Mouse (Mus musculus) erythroblast, adult 5-6 weeks (primary cell): Measurements from ENCODE around the gene Hist2h4. TPM values are rescaled to one million over a fixed set of nuclear protein-coding genes. Genes with fewer than 3 reads are reported as not detected.
A peak's percentile ranks its signal among the peaks of the same experiment; 100 is the strongest.
"Not testable (repeated sequence)": the region's sequence is repeated elsewhere in the genome, so short reads cannot be mapped to it uniquely, and the experiment has no call there.

Experiments
- ATAC-seq: replicated peaks from 2 replicates; pipeline ENCODE4 v1.8.0; 2016; ENCODE audit warnings: moderate number of reproducible peaks, mild to moderate bottlenecking, moderate TSS enrichment, inconsistent platforms; ENCODE audit not compliant: poor library complexity, low FRiP score, severe bottlenecking
- total RNA-seq, 2 experiments: library from RNA; stranded (forward) in 1 of 2; stranded (reverse) in 1 of 2; fragments of 150-400 nt in 1 of 2; fragments of 200-764, 138-1000 nt in 1 of 2; gene quantifications; 2 replicates each; pipeline versions ENCODE4 v1.2.3 to v1.2.4; 2015 to 2017; ENCODE audit warnings: low replicate concordance in 2 of 2

The Hist2h4 gene
- total RNA-seq, 2 experiments from 2014 or later, result 67.0 to 114 TPM

DNA sequence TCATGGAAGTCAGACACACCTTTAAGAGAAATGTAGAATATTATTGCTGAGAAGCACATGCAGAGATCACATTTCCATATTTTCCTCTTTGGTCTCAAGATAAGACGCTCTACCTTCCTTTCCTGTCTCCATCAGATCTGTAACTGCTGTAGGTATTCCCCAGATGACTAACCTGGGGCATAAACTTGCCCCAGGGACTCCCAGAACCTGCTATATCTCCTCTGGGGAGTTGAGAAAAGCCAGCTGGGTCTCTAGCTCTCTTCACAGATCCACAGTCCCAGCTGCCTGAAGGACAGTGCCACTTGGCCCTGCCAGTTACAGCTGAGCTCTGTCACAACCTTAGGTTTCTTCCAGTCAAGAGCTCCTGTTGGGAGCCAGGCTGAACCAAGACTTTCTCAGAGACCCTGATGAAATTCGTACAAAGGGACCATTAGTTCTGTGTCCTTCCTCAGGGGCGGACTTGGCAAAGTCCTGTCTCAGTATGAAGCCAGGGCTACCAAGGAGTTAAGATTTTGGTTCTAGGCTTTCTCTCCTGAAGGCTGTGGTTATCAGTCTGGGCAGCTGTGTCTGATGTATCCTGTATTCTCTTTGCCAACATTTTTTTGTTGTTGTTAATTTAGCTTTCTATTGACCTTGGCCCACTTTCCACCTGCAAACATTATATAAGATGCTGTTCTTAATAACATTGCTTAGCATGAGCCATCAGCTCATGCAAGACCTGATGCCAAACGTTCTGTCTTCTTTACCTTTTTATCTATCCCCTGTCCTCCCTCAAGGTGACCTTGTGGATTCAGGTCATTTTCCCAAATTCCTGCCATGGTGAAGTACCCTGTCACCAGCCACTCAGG lies 32.0 kb downstream of the Hist2h4 start:
- no peak for ATAC-seq

DNA sequence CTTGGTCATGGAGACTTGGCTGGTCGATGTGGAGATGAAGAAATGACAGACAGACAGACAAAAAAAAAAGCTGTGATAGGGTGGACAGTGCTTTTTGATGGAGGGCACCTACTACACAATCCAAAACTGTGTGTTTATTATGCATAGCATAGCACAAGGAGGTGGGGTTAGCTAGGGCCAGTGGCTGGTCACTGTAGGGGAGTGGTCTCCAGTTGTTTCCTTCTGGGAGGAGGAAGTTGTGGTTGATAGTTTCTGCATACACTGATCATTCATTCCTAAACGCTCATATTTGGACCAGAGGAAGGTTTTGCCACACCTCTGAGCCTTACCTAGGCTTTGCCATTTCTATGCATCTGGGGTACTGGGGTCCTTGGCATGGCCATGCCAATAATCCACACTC lies 32.7 kb downstream of the Hist2h4 start:
- ATAC-seq, result no peak

DNA sequence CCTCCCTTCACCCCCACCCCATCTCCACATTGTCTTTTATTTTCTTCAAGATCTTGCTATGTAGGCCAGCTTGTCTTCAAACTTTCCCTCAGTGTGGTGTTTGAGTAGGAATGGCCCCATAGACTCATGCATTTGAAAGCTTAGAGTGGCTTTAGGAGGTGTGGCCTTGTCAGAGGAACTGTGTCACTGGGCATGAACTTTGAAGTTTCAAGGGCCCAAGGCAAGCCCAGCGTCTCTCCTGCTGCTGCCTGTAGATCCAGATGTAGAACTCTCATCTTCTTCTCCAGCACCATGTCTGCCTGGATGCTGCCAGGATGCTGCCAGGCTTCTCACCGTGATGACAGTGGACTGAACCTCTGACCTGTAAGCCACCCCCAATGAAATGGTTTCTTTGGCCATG lies 34.3 kb downstream of the Hist2h4 start:
- ATAC-seq, result no peak

DNA sequence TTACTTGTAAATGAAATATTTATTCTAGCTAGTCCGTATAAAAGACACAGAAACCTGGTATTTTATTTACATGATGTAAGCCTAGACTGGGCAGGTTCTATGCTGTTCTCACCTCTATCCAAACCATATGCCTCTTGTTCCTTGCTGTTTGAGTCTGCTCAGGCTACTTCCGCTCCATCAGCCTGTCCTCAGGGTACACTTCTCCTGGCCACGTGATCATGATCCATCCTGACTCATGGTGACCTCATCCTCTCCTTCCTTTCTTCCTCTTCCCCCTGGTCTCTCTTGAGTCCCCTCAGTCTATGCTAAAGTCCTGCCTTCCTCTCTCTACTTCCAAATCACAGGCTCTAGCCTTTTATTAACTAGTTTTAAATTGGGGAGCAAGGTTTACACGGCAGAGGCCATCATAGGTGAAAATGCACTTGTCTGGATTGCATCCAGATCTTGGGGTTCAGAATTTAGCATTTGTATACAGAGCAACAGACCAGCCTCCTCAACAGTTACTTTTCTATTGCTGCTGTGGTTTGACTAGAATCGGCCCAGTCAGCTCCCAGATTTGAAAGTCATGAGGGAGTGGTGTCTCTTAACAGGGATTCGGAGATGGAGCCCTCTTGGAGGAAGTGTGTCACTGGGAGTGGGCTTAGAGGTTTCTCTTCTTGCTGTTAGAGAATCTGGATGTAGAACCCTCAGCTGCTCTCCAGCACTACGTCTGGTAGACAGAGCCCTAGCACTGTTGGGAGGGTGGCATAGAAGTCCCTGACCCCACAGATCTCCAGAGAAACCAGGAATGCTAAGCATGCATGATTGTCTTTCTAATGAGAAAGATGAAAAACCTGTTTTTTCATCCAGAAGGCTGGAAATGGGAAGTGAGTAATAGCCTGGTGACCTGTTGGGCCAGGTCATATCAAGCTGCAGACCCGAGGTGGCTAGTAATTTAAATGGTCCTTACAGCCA lies 36.1 kb downstream of the Hist2h4 start:
- ATAC-seq, result no peak

DNA sequence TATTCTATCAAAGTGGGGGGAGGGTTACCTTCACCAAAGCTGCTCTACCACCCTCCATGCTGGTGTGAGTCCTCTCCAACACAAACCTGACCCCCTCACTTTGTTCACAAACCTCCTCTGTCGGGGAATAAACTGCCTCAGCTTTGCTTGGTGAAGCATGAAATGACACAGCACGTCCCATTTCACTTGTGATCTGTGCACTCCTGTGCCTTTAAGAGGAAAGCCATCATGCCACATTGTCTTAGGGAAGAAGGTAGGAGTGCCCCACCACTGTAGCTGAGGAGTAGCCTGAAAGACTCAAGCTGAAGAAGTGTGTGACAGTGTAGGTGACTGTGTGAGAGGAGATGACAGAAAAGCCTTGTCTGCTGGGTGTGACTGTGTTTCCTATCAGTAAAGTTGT lies 37.7 kb downstream of the Hist2h4 start:
- ATAC-seq, result no peak

DNA sequence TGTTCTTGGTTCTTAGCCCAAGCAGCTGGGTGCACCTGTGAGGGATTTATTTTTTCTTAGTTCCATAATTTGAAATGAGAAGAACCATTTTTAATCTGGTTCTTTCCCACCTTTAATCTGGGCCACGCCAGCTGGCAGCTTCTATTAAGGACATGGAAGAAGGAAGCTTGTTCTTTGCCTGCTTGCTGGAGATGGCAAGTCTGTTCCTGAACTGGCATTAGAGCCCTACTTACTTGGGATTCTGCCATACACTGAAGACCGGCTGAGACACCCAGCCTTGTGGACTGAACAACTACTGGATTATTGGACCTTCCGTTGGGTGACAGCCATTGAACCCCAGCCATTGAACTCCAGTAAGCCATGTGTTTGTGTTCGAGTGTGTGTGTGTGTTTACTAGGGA lies 40.3 kb downstream of the Hist2h4 start:
- no peak for ATAC-seq

DNA sequence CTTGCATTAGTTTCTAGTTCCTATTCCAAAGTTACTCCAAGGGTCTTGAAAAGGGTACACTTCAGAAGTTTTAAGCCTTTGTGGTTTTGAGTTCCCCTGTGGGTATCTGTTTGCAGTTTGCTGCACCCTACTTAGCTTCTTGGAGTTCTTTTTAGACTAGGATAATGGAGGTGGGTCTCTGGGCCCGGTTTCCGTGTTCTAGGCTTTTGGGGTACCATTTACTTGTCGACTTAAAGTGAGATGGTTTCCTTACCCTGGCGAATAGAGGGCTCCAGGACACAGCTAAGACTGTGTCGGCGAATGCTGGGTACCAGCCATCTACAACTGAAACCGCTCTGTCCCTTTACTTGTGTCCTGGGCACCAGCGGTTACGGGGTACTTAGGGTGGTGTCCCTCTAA lies 41.5 kb downstream of the Hist2h4 start:
- ATAC-seq, result no peak

DNA sequence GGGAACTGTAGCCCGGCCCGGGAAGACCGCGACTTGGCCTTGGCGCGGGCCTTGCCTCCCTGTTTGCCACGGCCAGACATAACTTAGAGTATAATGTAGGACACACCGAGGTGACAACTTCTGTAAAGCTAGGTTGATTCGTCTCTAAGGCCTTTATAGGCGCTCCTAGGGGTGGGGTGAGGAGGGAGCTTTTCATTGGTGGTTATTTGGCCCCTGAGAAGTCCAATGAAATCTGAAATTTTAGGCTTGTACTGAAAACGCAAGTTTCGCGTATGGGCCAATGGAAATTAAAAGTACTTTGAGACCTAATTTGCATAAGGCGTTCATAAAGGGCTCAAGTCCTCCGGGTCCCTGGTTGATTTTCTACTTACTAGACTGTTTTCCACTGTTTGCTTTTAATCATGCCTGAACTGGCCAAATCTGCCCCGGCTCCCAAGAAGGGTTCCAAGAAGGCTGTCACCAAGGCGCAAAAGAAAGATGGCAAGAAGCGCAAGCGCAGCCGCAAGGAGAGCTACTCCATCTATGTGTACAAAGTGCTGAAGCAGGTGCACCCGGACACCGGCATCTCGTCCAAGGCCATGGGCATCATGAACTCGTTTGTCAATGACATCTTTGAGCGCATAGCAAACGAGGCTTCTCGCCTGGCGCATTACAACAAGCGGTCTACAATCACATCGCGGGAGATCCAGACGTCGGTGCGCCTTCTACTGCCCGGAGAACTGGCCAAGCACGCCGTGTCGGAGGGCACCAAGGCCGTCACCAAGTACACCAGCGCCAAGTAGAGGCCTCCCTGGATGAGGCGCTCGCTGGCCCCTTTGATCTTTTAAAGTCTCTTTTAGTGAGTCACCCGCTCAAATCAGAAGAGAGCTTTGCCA lies 42.1 kb downstream of the Hist2h4 start, which contains the start of the genes Hist2h2ac and Hist2h2be:
Hist2h2ac (minus strand) TSS at position 116 of the 875 bp plus-strand sequence.
Hist2h2be (plus strand) TSS at position 355 of the 875 bp plus-strand sequence.
- peak; percentile 80 for ATAC-seq

DNA sequence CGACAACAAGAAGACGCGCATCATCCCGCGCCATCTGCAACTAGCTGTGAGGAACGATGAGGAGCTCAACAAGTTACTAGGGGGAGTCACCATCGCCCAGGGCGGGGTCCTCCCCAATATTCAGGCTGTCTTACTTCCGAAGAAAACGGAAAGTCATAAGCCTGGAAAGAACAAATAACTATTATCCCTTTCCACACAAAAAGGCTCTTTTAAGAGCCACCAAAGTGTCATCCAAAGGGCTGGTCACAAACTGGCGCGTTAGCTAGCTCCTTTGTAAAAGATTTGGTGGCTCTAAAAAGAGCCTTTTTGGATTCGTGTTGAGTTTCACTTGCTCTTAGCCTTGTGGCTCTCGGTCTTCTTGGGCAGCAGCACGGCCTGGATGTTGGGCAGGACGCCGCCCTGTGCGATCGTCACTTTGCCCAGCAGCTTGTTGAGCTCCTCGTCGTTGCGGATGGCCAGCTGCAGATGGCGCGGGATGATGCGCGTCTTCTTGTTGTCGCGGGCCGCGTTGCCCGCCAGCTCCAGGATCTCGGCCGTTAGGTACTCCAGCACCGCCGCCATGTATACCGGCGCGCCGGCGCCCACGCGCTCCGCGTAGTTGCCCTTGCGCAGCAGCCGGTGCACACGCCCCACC lies 42.9 kb downstream of the Hist2h4 start:
- not testable (repeated sequence) for ATAC-seq

DNA sequence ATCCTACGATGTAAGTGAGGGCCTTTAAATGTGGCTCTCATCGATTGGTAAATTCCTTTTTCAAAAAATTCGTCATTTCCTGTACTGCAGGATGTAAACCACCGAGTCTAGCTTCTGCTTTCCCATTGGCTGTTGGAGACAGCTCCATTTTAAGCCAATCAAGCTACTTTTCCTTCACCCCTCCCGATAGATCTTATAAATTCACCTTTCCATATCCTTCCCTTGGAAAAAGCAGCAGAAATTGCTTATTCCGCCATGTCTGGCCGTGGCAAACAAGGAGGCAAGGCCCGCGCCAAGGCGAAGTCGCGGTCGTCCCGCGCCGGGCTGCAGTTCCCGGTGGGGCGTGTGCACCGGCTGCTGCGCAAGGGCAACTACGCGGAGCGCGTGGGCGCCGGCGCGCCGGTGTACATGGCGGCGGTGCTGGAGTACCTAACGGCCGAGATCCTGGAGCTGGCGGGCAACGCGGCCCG lies 43.4 kb downstream of the Hist2h4 start, which contains the start of the genes Bola1 and Hist2h2ab:
Bola1 (minus strand) TSS at position 49 of the 470 bp plus-strand sequence.
Hist2h2ab (plus strand) TSS at position 205 of the 470 bp plus-strand sequence.
- peak; percentile 66 for ATAC-seq

DNA sequence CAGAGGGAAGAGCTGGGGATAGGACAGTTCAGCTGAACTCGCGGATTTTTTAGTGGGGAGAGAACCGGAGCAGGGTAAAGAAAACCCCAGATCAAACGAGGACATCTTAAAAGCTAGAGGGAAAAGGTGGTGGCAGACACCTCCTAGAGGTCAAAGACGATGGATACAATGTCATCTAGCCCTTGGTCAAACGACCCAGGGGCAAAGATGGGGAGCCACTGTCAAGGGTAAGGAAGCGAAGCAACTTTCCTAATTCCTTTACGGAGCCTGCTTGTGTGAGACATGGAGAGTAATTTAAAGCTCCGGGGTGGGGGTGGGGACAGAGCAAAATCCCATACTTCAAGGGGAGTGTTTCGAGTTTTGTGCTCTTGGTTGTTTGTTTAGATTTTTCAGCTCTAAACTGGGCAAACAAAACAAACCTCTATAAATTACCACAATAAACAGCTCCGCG lies 43.9 kb downstream of the Hist2h4 start:
- peak; percentile 40 for ATAC-seq

Other genes starting within 250 kb of the Hist2h4 start
- gene Vps45, start 204.8 kb downstream of the Hist2h4 start, total RNA-seq (2015; ENCODE audit: low replicate concordance), result 2.5 and 14.2 TPM in 2 replicates
- gene Vps45, start 204.8 kb downstream of the Hist2h4 start, total RNA-seq (2017; ENCODE audit: low replicate concordance), result 5.1 and 7.1 TPM in 2 replicates
- 1.0 and 2.1 TPM in 2 replicates for gene Otud7b, start 158.8 kb downstream of the Hist2h4 start, total RNA-seq (2015; ENCODE audit: low replicate concordance)
- gene Otud7b, start 158.8 kb downstream of the Hist2h4 start, total RNA-seq (2017; ENCODE audit: low replicate concordance), result 6.1 and 12.8 TPM in 2 replicates
- gene Mtmr11, start 101.3 kb downstream of the Hist2h4 start, total RNA-seq (2015; ENCODE audit: low replicate concordance), result not detected in 2 replicates
- 0.34 TPM in 1 of 2 replicates, not detected in the other for gene Mtmr11, start 101.3 kb downstream of the Hist2h4 start, total RNA-seq (2017; ENCODE audit: low replicate concordance)
- 20.9 and 24.9 TPM in 2 replicates for gene Sf3b4, start 91.0 kb downstream of the Hist2h4 start, total RNA-seq (2015; ENCODE audit: low replicate concordance)
- gene Sf3b4, start 91.0 kb downstream of the Hist2h4 start, total RNA-seq (2017; ENCODE audit: low replicate concordance), result 3.6 and 3.8 TPM in 2 replicates
- gene Sv2a, start 82.2 kb downstream of the Hist2h4 start, total RNA-seq (2015; ENCODE audit: low replicate concordance), result not detected in 2 replicates
- gene Sv2a, start 82.2 kb downstream of the Hist2h4 start, total RNA-seq (2017; ENCODE audit: low replicate concordance), result not detected in 2 replicates
- 8.8 TPM in 1 of 2 replicates, not detected in the other for gene Bola1, start 43.6 kb downstream of the Hist2h4 start, total RNA-seq (2015; ENCODE audit: low replicate concordance)
- gene Bola1, start 43.6 kb downstream of the Hist2h4 start, total RNA-seq (2017; ENCODE audit: low replicate concordance), result 3.2 and 5.9 TPM in 2 replicates
- 6.5 TPM in 1 of 2 replicates, not detected in the other for gene Hist2h2ab, start 43.4 kb downstream of the Hist2h4 start, total RNA-seq (2015; ENCODE audit: low replicate concordance)
- 35.6 and 94.8 TPM in 2 replicates for gene Hist2h2ab, start 43.4 kb downstream of the Hist2h4 start, total RNA-seq (2017; ENCODE audit: low replicate concordance)
- gene Hist2h2ac, start 42.4 kb downstream of the Hist2h4 start, total RNA-seq (2015; ENCODE audit: low replicate concordance), result 18.3 and 36.8 TPM in 2 replicates
- 1,217 and 1,495 TPM in 2 replicates for gene Hist2h2ac, start 42.4 kb downstream of the Hist2h4 start, total RNA-seq (2017; ENCODE audit: low replicate concordance)
- 19.2 and 22.6 TPM in 2 replicates for gene Hist2h2be, start 42.2 kb downstream of the Hist2h4 start, total RNA-seq (2015; ENCODE audit: low replicate concordance)
- gene Hist2h2be, start 42.2 kb downstream of the Hist2h4 start, total RNA-seq (2017; ENCODE audit: low replicate concordance), result 19.5 and 32.7 TPM in 2 replicates
- 139 and 198 TPM in 2 replicates for gene Hist2h3c2, start 24.2 kb downstream of the Hist2h4 start, total RNA-seq (2015; ENCODE audit: low replicate concordance)
- gene Hist2h3c2, start 24.2 kb downstream of the Hist2h4 start, total RNA-seq (2017; ENCODE audit: low replicate concordance), result 86.0 and 97.2 TPM in 2 replicates
- gene Hist2h2aa2, start 23.0 kb downstream of the Hist2h4 start, total RNA-seq (2015; ENCODE audit: low replicate concordance), result 65.5 and 89.0 TPM in 2 replicates
- 1,562 and 3,181 TPM in 2 replicates for gene Hist2h2aa2, start 23.0 kb downstream of the Hist2h4 start, total RNA-seq (2017; ENCODE audit: low replicate concordance)
- gene Hist2h2aa1, start 17.8 kb downstream of the Hist2h4 start, total RNA-seq (2015; ENCODE audit: low replicate concordance), result not detected in 2 replicates
- 1,803 and 3,861 TPM in 2 replicates for gene Hist2h2aa1, start 17.8 kb downstream of the Hist2h4 start, total RNA-seq (2017; ENCODE audit: low replicate concordance)
- 16.7 and 20.9 TPM in 2 replicates for gene Hist2h3c1, start 16.6 kb downstream of the Hist2h4 start, total RNA-seq (2015; ENCODE audit: low replicate concordance)
- gene Hist2h3c1, start 16.6 kb downstream of the Hist2h4 start, total RNA-seq (2017; ENCODE audit: low replicate concordance), result 15.1 TPM in 1 of 2 replicates, not detected in the other
- gene Hist2h3b, start 5.3 kb upstream of the Hist2h4 start, total RNA-seq (2015; ENCODE audit: low replicate concordance), result 373 and 489 TPM in 2 replicates
- 312 and 340 TPM in 2 replicates for gene Hist2h3b, start 5.3 kb upstream of the Hist2h4 start, total RNA-seq (2017; ENCODE audit: low replicate concordance)
- gene Hist2h2bb, start 6.4 kb upstream of the Hist2h4 start, total RNA-seq (2015; ENCODE audit: low replicate concordance), result 715 and 759 TPM in 2 replicates
- 2,995 and 4,039 TPM in 2 replicates for gene Hist2h2bb, start 6.4 kb upstream of the Hist2h4 start, total RNA-seq (2017; ENCODE audit: low replicate concordance)
- gene Fcgr1, start 30.7 kb upstream of the Hist2h4 start, total RNA-seq (2015; ENCODE audit: low replicate concordance), result 9.0 and 10.8 TPM in 2 replicates
- gene Fcgr1, start 30.7 kb upstream of the Hist2h4 start, total RNA-seq (2017; ENCODE audit: low replicate concordance), result 4.0 and 4.5 TPM in 2 replicates
- gene BC107364, start 189.0 kb upstream of the Hist2h4 start, total RNA-seq (2015; ENCODE audit: low replicate concordance), result not detected in 2 replicates
- not detected in 2 replicates for gene BC107364, start 189.0 kb upstream of the Hist2h4 start, total RNA-seq (2017; ENCODE audit: low replicate concordance)